Mouse (Mus musculus) kidney, embryonic 16.5 days (tissue): Measurements from ENCODE around the gene Crct1. TPM values are rescaled to one million over a fixed set of nuclear protein-coding genes. Genes with fewer than 3 reads are reported as not detected.

Source experiments
- ATAC-seq: fragments of 200-750 bp; cut with Nextera tagmentation; 2 replicates; pipeline ENCODE4 v1.8.0; 2017; ENCODE audit warnings: moderate TSS enrichment; ENCODE audit not compliant: low FRiP score, low TSS enrichment
- H3K27ac ChIP-seq: fragments of 300-500 bp; sonication (generic); 2 replicates; pipeline ENCODE4 v1.5.1; 2014; ENCODE audit warnings: low read length
- H3K27me3 ChIP-seq: fragments of 300-500 bp; sonication (generic); 2 replicates; pipeline ENCODE4 v1.6.1; 2014; ENCODE audit warnings: low read length, control low read depth, mixed read lengths; ENCODE audit not compliant: insufficient read depth
- H3K36me3 ChIP-seq: fragments of 300-500 bp; sonication (generic); 2 replicates; pipeline ENCODE4 v1.6.1; 2014; ENCODE audit warnings: low read length, control low read depth, mixed read lengths; ENCODE audit not compliant: insufficient read depth
- H3K4me1 ChIP-seq: fragments of 300-500 bp; sonication (generic); 2 replicates; pipeline ENCODE4 v1.6.1; 2014; ENCODE audit warnings: low read length, control low read depth, mixed read lengths; ENCODE audit not compliant: insufficient read depth
- H3K4me2 ChIP-seq: fragments of 300-500 bp; sonication (generic); replicated peaks from 2 replicates; pipeline ENCODE4 v1.6.1; 2014; ENCODE audit warnings: low read depth, low read length
- H3K4me3 ChIP-seq: fragments of 300-500 bp; sonication (generic); 2 replicates; pipeline ENCODE4 v1.5.1; 2014; ENCODE audit warnings: mild to moderate bottlenecking, low read length
- H3K9ac ChIP-seq: fragments of 300-500 bp; sonication (generic); replicated peaks from 2 replicates; pipeline ENCODE4 v1.6.1; 2014; ENCODE audit warnings: low read length
- H3K9me3 ChIP-seq: fragments of 300-500 bp; sonication (generic); 2 replicates; pipeline ENCODE4 v1.6.1; 2016; ENCODE audit warnings: low read length, control low read depth
- WGBS: fragments of 180-500 bp; shearing (Covaris S2); extraction: QIAGEN DNeasy Blood & Tissue Kit; methylation state at CpG from one replicate; pipeline ENCODE4 v1.1.7; 2014; 5-methylcytosine and 5-hydroxymethylcytosine counted together
- polyA plus RNA-seq: library from polyadenylated mRNA; unstranded; fragments of >200 nt; fragmentation: Nextera tagmentation; extraction: Ambion mirVana; gene quantifications from 2 replicates; pipeline ENCODE4 v1.2.1, GENCODE M21; 2015

Crct1 gene
- polyA plus RNA-seq, 1 experiment from 2014 or later = 0.39 TPM

- Histone ChIP-seq H3K9ac (peak overlapping the region; percentile 33), H3K9me3 (no peaks in the 10 kb centered on the region), H3K4me1 (0 out of 2 replicates have a peak, but pooled peaks cover 3% of the 10 kb centered on the region), H3K4me2 (peak overlapping the region; percentile 76), H3K27ac (peak overlapping the region; percentile 41), H3K27me3 (no peaks in the 10 kb centered on the region), H3K4me3 (peak overlapping the region; percentile 48), H3K36me3 (no peaks in the 10 kb centered on the region)
- ATAC-seq = peak; percentile 94
- WGBS = 1% methylated on average over 24 of the region's 24 CpGs
These were observed 1.1 kb downstream of the Crct1 start for GRCm38 (mm10) chr3:93014378-93014801.

GRCm38 (mm10) chr3:93002843-93003242 lies 12.6 kb downstream of the Crct1 start:
- ATAC-seq = no peak
- Histone ChIP-seq H3K4me1 (no peaks in the 10 kb centered on the region), H3K36me3 (no peaks in the 10 kb centered on the region), H3K9me3 (no peaks in the 10 kb centered on the region), H3K4me2 (no peak overlapping the region), H3K4me3 (no peak overlapping the region), H3K27ac (no peak overlapping the region), H3K27me3 (no peaks in the 10 kb centered on the region), H3K9ac (no peak overlapping the region)
- WGBS = 75% methylated on average over 4 of the region's 4 CpGs

GRCm38 (mm10) chr3:93000621-93001020 lies 14.9 kb downstream of the Crct1 start:
- Histone ChIP-seq H3K9me3 (no peaks in the 10 kb centered on the region), H3K36me3 (no peaks in the 10 kb centered on the region), H3K9ac (no peak overlapping the region), H3K4me2 (no peak overlapping the region), H3K27ac (no peak overlapping the region), H3K27me3 (no peaks in the 10 kb centered on the region), H3K4me1 (no peaks in the 10 kb centered on the region), H3K4me3 (no peak overlapping the region)
- no peak for ATAC-seq
- WGBS = 66% methylated on average over 3 of the region's 3 CpGs

- Histone ChIP-seq H3K4me3 (no peak overlapping the region), H3K9ac (no peak overlapping the region), H3K4me1 (no peaks in the 10 kb centered on the region), H3K4me2 (no peak overlapping the region), H3K27me3 (no peaks in the 10 kb centered on the region), H3K9me3 (no peaks in the 10 kb centered on the region), H3K36me3 (no peaks in the 10 kb centered on the region), H3K27ac (no peak overlapping the region)
- WGBS = 3% methylated on average over 7 of the region's 7 CpGs
- peak; percentile 91 for ATAC-seq
These were observed 16.8 kb downstream of the Crct1 start for GRCm38 (mm10) chr3:92998691-92999090.

GRCm38 (mm10) chr3:92991926-92992325 lies 23.6 kb downstream of the Crct1 start, which contains the start of gene Lce3f:
Lce3f (plus strand) TSS chr3:92992226.
- Histone ChIP-seq H3K9ac (no peak within 1 kb of the TSS), H3K27ac (no peak within 1 kb of the TSS), H3K9me3 (no peaks in the 10 kb centered on the region), H3K36me3 (no peaks in the 10 kb centered on the region), H3K4me2 (no peak within 1 kb of the TSS), H3K4me3 (no peak within 1 kb of the TSS), H3K27me3 (no peaks in the 10 kb centered on the region), H3K4me1 (no peaks in the 10 kb centered on the region)
- ATAC-seq = no peak

GRCm38 (mm10) chr3:92978484-92978883 lies 37.0 kb downstream of the Crct1 start:
- no peak for ATAC-seq
- Histone ChIP-seq H3K9ac (no peak overlapping the region), H3K36me3 (no peaks in the 10 kb centered on the region), H3K4me1 (no peaks in the 10 kb centered on the region), H3K9me3 (no peaks in the 10 kb centered on the region), H3K4me3 (no peak overlapping the region), H3K27ac (no peak overlapping the region), H3K4me2 (no peak overlapping the region), H3K27me3 (no peaks in the 10 kb centered on the region)
- 84% methylated on average over 2 of the region's 2 CpGs for WGBS

GRCm38 (mm10) chr3:92966761-92967160 lies 48.7 kb downstream of the Crct1 start, which contains the start of gene Lce3e:
Lce3e (plus strand) TSS chr3:92967061.
- no peaks in the 10 kb centered on the region for H3K4me1 ChIP-seq
- no peak within 1 kb of the TSS for H3K4me3 ChIP-seq
- 87% methylated on average over 2 of the region's 2 CpGs for WGBS
- H3K27ac ChIP-seq = no peak within 1 kb of the TSS
- no peak within 1 kb of the TSS for H3K9ac ChIP-seq
- no peaks in the 10 kb centered on the region for H3K27me3 ChIP-seq
- no peaks in the 10 kb centered on the region for H3K9me3 ChIP-seq
- no peak within 1 kb of the TSS for H3K4me2 ChIP-seq
- H3K36me3 ChIP-seq = no peaks in the 10 kb centered on the region
- no peak for ATAC-seq

Other genes with a start within 250 kb of the Crct1 start
- gene Lce1i, start 236.8 kb downstream of the Crct1 start, polyA plus RNA-seq = not detected in 2 replicates
- not detected in 2 replicates for gene Lce1j, start 225.2 kb downstream of the Crct1 start, polyA plus RNA-seq
- gene Lce1k, start 207.8 kb downstream of the Crct1 start, polyA plus RNA-seq = not detected in 2 replicates
- 0.07 TPM in 1 of 2 replicates, not detected in the other for gene Kprp, start 188.4 kb downstream of the Crct1 start, polyA plus RNA-seq
- gene Lce1l, start 164.4 kb downstream of the Crct1 start, polyA plus RNA-seq = not detected in 2 replicates
- gene 2310050C09Rik, start 145.5 kb downstream of the Crct1 start, polyA plus RNA-seq = not detected in 2 replicates
- not detected in 2 replicates for gene Lce3a, start 89.5 kb downstream of the Crct1 start, polyA plus RNA-seq
- not detected in 2 replicates for gene Lce3b, start 82.7 kb downstream of the Crct1 start, polyA plus RNA-seq
- gene Lce3c, start 71.2 kb downstream of the Crct1 start, polyA plus RNA-seq = not detected in 2 replicates
- not detected in 2 replicates for gene Lce3d, start 58.3 kb downstream of the Crct1 start, polyA plus RNA-seq
- gene Lce3e, start 48.6 kb downstream of the Crct1 start, polyA plus RNA-seq = not detected in 2 replicates
- not detected in 2 replicates for gene Lce3f, start 23.5 kb downstream of the Crct1 start, polyA plus RNA-seq
- gene Lce1m, start 3.4 kb upstream of the Crct1 start, polyA plus RNA-seq = not detected in 2 replicates
- gene Gm4858, start 53.1 kb upstream of the Crct1 start, polyA plus RNA-seq = not detected in 2 replicates
- not detected in 2 replicates for gene Crnn, start 129.1 kb upstream of the Crct1 start, polyA plus RNA-seq
- gene Flg2, start 181.6 kb upstream of the Crct1 start, polyA plus RNA-seq = not detected in 2 replicates